Mouse (Mus musculus): ENCODE data around the gene D630045J12Rik. TPM values are rescaled to one million over a fixed set of nuclear protein-coding genes. Genes with fewer than 3 reads are reported as not detected.

Gene D630045J12Rik
- total RNA-seq (2022), result under 1 TPM; 0.15 to 0.73 (median 0.24) TPM

DNA sequence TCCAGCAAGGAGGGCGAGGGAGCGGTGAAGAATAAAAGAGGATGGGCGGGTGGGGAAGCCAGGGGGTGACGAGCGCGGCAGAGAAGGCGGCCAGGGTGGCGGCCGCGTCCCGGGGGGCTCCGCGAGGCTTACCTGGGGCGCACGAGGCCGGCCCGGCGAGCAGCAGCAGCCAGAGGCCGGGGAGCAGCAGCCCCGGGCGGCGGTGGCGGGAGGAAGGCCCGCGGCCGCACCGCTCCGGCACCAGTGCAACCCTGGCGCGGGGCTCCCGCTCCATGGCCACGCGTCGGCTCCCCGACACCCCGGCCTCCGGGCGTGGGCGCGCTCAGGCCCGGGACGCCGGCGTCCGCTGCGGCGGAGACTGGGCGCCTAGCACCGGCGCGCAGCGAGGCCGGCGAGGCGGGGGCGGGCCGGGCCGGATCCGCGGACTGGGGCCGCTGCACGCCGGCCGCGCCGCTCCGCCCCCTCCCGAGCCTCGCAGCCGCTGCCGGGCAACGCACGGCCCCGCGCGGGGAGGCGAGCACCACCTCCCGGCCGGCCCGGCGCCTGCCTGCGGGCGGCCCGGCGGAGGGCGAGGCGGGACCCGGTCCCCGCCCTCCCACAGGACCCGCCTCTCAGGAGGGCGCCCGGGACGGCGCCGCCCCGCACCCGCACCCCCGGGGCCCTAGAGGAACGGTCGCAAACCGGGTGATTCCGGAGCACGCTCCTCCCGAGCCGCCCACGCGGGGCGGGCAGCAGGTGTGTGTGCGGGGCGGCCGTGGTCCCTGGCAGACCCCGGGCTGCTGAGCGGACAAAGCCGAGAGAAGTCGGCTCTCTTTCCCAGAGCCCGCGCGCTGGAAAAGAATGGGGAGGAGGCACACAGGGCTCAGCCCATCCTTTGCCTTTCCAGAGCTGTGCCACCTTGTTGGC is at the start of gene D630045J12Rik:
Gene D630045J12Rik (minus strand): TSS at position 274 of the 906 bp plus-strand sequence.
- peak; percentile 50 to 59 for DNase-seq (ENCODE audit: low spot score in 2 of 2)

DNA sequence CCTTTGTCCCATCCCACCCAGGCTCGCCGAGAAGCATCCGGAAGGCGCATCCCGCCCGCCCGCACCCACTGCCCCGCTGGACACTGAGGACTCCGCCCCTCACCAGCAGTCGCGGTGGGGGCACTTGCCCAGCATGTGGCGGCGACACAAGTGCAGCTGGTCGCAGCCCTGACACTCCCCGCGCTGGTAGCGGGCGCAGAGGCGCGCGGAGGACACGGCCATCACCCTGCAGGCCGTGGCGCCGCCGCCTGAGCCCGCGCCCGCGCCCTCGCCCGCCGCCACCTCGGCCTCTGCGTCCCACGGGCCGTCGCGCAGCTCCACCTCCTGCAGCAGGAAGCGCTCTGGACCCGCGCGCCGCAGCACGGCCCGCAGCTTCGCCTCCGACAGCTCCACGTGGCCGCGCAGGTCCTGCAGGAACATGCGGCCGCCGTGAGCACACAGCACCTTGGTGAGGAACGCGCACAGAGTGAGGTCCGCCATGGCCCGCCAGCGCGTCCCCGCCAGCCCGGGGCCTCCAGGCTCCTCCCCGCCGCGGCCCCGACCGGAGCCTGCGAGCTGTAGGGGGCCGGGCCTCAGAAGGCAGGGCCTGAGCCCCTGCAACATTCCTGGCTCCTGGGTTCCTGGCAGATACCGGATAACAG is 45.1 kb upstream of the D630045J12Rik start, which contains the start of gene Zc3hav1l:
Gene Zc3hav1l (minus strand): TSS at position 499 of the 641 bp plus-strand sequence.
- DNase-seq (ENCODE audit: low spot score in 2 of 2), result peak; percentile 21 to 32

DNA sequence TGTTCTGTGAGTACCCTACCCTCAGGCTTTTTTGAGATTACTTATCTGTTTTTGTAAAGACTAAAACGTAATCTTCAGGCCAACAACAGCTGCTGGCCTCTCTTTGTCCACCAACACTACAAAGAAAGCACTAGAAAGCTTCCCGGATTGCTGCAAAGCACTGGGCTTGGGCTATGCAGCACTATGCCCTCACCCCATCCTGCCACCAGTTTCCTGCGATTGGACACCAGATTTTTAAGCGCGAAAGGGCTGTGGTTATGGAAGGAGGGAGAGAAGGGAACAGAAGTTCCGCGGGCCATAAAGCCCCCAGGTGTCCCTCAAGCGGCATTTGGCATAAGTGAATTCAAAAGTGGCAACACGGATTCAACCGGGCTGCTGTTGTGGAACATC is 44.4 kb upstream of the D630045J12Rik start:
- DNase-seq (ENCODE audit: low spot score in 2 of 2), result no peak

DNA sequence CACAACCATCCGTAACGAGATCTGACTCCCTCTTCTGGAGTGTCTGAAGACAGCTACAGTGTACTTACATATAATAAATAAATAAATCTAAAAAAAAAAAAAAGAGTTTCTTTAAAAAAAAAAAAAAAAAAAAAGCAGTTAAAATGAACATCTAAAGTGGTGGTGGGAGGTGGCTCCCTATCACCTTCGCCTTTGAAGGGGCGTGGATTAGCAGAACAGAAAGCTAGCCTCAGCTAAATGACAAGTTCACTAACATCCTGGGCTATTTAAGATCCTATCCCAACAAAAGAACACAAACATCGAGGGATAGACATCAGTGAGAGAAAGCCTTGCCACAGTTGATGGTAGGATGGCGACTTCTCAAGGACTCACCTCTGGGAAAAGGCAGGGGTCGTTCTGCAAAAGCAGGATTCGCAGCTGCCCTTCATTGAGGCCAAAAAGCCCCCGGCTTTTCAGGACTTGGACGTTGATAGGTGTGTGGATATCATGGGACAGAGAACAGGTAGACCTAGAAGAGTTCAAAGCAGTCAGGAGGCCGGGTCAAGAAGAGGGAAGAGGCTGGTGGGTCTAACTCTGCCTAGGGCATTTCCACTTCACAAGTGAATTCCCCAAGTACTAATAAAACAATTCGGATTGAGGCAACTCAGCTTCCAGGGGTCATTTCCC is 43.9 kb upstream of the D630045J12Rik start:
- no peak for DNase-seq (ENCODE audit: low spot score in 2 of 2)

DNA sequence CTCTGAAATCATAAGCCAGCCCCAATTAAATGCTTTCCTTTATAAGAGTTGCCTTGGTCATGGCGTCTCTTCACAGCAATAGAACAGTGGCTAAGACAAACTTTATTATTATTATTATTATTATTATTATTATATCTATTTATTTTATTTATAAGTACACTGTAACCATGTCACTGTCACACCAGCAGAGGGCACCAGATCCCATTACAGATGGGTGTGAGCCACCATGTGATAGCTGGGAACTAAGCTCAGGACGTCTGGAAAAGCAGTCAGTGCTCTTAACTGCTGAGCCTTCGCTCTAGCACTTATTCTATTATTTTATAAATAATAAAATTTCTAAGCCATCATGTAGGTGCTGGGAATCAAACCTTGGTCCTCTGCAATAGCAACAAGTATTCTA is 39.9 kb upstream of the D630045J12Rik start:
- no peak for DNase-seq (ENCODE audit: low spot score in 2 of 2)

DNA sequence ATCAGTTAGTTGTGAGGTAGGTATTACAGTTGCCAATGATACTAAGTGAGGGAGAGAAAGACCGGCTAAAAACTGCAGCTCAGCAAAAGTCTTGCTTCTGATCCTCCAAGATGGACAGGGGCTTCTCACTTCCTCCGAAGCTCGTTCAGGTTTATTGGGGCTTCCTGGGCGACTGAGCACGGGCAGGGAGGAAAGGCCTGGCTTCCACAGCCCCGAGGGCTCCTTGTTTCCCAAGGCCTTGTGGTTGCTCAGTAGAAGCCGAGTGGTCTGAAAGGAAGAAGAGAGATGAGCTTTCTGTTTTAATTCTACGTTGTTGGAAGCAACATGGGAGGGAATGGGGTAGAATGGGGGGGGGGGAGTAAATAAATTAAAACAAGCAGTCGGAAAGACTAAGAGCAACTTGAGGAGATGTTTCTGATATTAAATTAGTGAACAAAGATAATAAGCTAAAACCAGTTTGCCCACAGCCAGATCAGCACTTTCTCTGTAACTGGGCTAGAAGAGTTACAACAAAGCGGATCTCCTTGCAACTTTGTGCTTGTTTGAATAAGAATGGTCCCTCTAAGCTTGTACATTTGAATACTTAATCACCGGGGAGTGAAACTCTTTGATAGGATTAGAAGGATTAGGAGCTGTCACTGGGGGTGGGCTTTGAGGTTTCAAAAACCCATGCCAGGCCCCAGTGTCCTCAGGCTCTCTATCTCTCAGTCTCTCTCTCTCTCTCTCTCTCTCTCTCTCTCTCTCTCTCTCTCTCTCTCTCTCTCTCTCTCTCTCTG is 39.2 kb upstream of the D630045J12Rik start:
- DNase-seq (ENCODE audit: low spot score in 2 of 2), result no peak

DNA sequence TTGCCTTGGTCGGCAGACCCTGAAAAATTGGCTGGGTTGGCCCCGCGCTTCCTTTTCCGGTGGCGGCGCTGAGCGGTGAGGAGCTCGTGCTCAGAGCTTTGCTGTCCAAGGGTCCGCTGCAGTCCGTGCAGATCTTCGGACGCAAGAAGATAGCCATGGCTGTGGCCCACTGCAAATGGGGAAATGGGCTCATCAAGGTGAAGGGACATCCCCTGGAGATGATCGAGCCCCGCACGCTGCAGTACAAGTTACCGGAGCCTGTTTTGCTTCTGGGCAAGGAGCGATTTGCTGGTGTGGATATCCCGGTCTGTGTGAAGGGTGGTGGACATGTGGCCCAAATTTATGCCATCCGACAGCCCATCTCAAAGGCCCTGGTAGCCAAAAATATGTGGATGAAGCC is 30.6 kb upstream of the D630045J12Rik start:
- no peak for DNase-seq (ENCODE audit: low spot score in 2 of 2)

DNA sequence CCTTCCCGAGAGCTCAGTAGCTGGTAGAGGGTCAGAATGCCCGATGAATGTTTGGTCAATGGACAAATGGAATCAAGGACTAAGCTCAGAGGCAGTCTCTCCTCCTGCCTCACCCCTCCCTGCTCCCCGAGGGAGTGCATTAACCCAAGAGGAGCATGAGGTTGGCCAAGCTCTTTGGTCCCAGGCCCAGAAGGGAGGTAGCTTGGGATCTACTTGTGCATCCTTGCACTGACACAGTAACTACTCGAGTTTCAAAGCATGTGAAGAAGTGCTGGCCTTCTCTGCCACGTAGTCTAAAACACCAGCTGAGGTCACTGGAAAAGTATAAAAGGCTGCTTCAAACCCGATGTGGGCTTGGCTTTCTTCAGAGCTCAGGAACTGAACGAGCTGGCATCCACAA is 10.7 kb upstream of the D630045J12Rik start:
- no peak for DNase-seq (ENCODE audit: low spot score in 2 of 2)

DNA sequence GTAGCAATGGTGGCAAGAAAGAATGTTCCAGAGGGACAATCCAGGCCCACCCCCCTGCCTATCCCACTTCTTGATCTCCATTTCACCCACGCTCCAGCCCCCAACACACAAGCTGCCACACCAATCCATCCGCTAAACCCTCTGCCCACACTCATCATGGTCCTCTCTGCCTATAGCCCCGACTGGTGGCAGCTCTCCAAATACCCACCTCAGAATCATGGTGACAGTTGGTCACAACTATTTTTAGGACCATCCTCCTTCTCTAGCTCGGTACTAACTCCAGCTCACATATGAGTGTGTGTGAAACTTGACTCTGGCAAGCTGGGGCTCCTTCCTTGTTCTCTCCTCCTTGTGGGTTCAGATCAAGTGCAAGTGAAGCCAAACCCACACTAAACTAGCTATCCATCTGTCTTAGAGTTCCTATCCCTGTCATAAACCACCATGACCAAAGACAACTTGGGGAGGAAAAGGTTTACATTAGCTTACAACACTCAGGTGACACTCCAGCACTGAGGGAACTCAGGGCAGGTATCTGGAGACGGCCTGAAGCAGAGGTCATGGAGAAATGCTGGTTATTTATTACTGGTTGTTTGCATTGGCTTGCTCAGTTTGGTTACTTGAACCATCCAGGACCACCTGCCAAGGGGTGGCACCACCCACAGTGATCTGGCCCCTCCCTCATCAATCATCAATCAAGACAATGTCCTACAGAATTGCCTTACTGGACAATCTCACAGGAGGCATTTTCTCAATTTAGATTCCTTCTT is 9.8 kb upstream of the D630045J12Rik start:
- DNase-seq (ENCODE audit: low spot score in 2 of 2), result no peak

DNA sequence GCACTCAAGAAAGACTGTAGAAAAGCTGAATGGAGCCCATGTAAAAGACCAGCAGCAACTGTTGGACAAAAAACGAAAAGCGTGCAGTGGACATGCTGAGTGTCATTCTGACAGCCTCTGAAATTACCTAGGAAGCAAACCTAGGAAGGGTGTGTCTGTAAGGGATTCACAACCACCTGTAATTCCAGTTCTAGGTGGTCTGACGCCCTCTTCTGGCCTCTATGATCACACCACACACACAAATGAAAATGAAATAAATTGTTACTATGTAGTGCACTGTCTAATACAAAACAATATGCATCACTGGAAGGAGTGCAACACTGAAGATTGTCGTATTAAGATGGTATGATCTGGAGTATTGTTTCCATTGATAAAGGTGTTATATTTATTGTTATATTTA is 8.1 kb upstream of the D630045J12Rik start:
- DNase-seq (ENCODE audit: low spot score in 2 of 2), result no peak

DNA sequence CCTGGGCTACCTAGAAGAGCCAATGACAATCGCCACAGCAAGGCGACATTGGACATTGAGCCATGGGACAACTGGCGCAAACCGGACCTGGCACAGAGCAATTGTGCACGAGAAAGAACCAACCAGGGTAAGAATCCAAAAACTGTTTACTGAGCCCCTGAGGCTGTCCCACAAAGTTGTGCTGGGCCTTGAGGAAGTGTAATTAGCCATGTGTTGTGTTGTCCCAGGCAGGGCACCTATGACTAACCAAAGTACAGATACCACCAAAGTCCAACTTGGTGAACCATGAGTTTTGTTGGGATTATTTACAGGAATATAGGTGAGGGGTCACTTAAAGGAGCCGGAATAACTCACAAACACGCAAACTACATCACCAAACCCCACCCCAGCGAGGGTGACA is 3.7 kb upstream of the D630045J12Rik start:
- DNase-seq (ENCODE audit: low spot score in 2 of 2), result no peak

DNA sequence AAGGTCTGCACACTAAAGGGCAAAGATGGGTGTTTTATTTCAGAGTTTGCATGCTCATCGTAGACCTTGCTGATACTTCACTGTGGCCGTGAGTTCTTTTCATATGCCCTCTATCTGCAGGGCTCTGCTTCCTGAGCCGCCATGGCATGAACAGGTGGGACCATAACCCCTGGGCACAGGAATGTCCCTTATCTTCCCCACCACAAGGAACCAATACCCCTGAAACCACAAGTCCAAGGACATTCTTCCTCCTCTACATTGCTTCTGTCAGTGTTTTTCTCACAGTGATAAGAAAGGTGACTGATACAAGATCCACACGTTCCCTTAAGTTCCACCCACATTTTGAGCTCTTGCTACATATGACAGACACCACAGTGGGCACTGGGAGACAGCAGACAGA is 3.0 kb upstream of the D630045J12Rik start:
- DNase-seq (ENCODE audit: low spot score in 2 of 2), result no peak

DNA sequence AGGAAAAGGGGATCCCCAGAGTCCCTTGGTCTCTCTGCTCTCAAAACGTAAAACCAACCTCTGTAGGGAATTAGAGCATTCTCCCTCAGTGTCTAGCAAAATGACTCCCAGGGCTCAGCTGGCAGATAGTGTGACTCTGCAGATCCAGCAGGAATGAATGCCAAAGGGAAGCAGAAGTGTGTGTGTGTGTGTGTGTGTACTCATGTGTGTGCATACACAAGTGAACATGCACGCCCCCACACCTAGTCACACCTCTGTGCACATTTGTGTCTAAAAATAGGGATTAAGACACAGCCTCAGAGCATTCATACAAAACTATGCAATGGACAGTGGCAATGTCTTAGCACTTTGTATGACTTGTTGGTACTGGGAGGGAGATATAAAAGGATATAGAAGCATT is 2.0 kb upstream of the D630045J12Rik start:
- no peak for DNase-seq (ENCODE audit: low spot score in 2 of 2)

DNA sequence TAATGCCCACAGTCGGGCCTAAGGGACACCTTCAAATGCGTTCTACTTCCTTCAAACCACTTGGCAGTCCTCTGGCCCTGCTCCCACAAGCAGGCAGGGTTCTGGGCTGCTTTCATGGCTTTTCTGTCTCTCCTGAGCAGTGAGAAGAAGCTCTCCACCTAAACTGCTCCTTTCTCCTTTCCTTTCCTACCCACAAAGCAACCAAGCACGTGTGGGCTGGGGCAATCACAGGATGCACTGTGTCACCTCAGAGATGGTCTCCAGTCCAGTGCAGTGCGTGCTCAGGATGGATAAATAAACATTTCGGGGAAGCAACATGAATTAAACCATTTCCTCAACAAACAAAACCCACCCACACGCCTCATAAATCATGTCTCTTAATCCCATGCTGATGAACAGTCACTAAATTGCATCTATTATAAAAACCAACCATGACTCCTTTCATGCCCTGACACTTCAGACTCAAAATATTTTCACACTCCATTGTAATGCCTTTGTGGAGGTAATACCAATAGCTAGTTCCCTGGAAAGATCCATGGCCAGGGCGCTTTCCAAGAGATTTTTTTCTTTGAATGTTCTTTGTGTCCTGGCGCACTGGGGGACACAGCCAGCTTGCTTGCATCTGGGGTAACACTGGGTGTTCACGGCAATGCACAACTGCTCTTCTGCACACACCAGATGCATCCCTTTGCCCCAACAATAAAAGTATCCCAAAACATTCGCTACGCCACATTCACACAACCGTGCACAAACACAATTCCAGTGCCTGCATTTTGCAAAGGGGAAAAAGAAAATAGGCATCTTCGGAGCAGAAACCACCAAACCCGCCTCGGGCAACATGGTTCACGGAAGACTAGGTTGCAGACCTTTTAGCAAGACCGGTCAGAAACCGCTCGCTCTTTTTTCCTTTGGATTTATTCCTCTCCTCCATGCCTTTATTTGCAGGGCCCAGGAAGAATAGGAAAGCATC is 758 bp downstream of the D630045J12Rik start:
- no peak for DNase-seq (ENCODE audit: low spot score in 2 of 2)

DNA sequence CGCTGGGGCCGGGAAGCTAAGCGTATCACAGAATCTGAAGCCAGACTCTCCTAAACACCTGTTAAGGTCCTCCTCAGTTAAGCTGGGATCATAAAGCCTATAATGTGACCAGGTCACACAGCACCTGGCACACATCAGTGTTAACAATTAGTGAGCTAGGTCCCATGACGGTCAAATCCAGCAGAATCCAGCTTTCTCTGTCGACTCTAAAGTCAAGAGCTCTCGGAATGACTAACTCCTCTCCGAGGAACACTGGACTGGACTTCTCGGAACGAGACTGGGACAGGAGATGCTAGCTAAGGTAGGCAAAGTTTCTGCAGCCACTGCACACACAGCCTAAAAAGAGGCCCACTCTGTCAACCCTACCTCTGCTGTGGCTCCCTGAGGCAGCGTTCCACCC is 1.7 kb downstream of the D630045J12Rik start:
- DNase-seq (ENCODE audit: low spot score in 2 of 2), result no peak

DNA sequence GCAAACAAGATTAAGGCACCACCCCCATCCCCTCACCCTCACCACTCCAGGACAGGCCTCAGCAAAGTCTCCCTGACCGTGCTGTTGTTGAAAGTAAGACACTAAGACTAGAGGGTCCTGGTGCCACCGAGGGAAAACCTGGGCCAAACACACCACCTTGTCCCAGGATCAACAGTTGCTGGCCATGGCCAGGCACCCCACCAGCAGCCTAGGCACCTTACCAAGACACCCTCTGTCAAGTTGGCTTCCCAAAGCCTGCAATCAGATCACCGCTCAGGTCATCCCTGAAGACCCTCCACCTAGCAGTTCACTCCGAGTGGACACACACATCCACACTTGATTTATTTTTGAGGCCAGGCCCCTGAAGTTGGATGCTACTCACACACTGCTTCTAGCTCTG is 2.3 kb downstream of the D630045J12Rik start:
- no peak for DNase-seq (ENCODE audit: low spot score in 2 of 2)

DNA sequence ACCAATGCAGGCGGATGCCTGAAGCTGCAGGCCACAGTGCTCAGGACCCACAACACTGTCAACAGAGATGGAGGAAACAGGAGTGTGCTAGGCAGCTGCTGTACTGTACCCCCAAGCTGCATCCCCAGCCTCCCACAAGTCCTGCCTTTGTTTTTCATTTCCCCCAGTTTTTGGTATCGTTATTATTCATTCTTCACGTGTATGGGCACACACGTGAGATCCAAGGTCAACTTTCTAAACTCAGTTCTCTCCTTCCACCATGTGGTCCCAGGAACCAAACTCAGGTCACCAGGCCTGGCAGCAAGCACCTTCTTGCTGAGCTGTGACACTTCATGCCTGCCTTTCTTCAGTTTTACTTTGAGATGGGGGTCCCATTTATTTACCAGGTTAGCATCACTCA is 6.4 kb downstream of the D630045J12Rik start:
- no peak for DNase-seq (ENCODE audit: low spot score in 2 of 2)

DNA sequence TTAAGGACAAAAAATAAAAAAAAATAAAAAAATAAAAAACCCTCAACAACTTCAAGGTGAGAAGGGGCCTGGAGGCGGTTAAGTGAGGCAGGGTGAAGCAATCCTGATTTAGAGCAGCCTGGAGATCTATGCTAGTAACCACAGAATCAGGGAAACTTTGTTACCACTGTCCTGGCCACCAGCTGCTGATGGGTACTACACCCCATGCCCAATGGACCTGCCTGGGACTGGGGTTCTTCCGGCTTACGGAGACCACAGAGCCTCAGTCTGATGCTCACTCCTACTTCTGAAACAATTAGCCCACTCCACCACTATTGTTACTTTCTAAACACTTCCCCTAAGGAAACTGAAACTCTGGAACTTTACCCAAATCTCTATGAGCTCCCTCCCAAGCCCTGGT is 9.0 kb downstream of the D630045J12Rik start:
- DNase-seq (ENCODE audit: low spot score in 2 of 2), result no peak

DNA sequence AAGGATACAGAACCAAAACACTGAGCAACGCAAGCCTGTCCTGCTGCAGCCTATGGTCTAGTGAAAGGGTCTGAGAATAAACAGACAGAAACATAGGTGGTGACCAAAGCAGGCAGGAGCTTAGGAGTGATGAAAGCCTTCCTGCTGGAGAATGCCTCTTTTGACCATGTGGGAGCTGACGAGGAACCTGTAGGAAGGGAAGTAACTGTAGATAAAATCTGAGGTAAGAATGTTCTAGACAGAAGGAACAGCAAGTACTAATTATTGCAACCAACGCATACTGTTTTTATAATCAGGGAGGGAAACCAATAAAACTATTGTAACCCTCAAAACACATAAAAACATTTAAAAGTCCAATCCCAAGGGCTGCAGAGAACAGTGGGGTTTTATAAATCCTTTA is 9.6 kb downstream of the D630045J12Rik start:
- no peak for DNase-seq (ENCODE audit: low spot score in 2 of 2)
